Mouse (Mus musculus) liver, embryonic 13.5 days (tissue): Measurements from ENCODE around the gene Gm13288. TPM values are rescaled to one million over a fixed set of nuclear protein-coding genes. Genes with fewer than 3 reads are reported as not detected.
"Not testable (repeated sequence)": the region's sequence is repeated elsewhere in the genome, so short reads cannot be mapped to it uniquely, and the experiment has no call there.

Source experiments
- ATAC-seq: fragments of 200-750 bp; cut with Nextera tagmentation; 2 replicates; pipeline ENCODE4 v1.8.0; 2017; ENCODE audit warnings: low read depth, mild to moderate bottlenecking, moderate number of reproducible peaks, moderate library complexity
- DNase-seq: peaks from one replicate; pipeline ENCODE4 v3.0.0; 2022
- H3K27ac ChIP-seq: fragments of 300-500 bp; sonication (generic); 2 replicates; pipeline ENCODE4 v1.5.1; 2015; ENCODE audit warnings: moderate library complexity, mild to moderate bottlenecking, inconsistent platforms
- H3K27me3 ChIP-seq: fragments of 300-500 bp; sonication (generic); 2 replicates; pipeline ENCODE4 v1.6.1; 2015; ENCODE audit warnings: mild to moderate bottlenecking, inconsistent platforms
- H3K36me3 ChIP-seq: fragments of 300-500 bp; sonication (generic); 2 replicates; pipeline ENCODE4 v1.6.1; 2015; ENCODE audit warnings: mild to moderate bottlenecking, inconsistent platforms
- H3K4me1 ChIP-seq: fragments of 300-500 bp; sonication (generic); replicated peaks from 2 replicates; pipeline ENCODE4 v1.6.1; 2015; ENCODE audit warnings: inconsistent platforms
- H3K4me2 ChIP-seq: fragments of 300-500 bp; sonication (generic); 2 replicates; pipeline ENCODE4 v1.6.1; 2015; ENCODE audit warnings: inconsistent platforms, mild to moderate bottlenecking, moderate library complexity
- H3K4me3 ChIP-seq: fragments of 300-500 bp; sonication (generic); replicated peaks from 2 replicates; pipeline ENCODE4 v1.5.1; 2015; ENCODE audit warnings: mild to moderate bottlenecking, inconsistent platforms
- H3K9ac ChIP-seq: fragments of 300-500 bp; sonication (generic); 2 replicates; pipeline ENCODE4 v1.6.1; 2015; ENCODE audit warnings: mild to moderate bottlenecking, inconsistent platforms
- H3K9me3 ChIP-seq: fragments of 300-500 bp; sonication (generic); replicated peaks from 2 replicates; pipeline ENCODE4 v1.6.1; 2016; ENCODE audit warnings: inconsistent platforms
- WGBS: fragments of 180-500 bp; shearing (Covaris S2); methylation state at CpG from one replicate; pipeline ENCODE4 v1.1.7; 2015; ENCODE audit not compliant: insufficient replicate concordance; 5-methylcytosine and 5-hydroxymethylcytosine counted together
- polyA plus RNA-seq: library from polyadenylated mRNA; unstranded; fragments of >200 nt; fragmentation: Nextera tagmentation; extraction: Ambion mirVana; gene quantifications from 2 replicates; pipeline ENCODE4 v1.2.1, GENCODE M21; 2015

Gm13288 gene
- polyA plus RNA-seq, 1 experiment from 2014 or later, result not detected

DNA sequence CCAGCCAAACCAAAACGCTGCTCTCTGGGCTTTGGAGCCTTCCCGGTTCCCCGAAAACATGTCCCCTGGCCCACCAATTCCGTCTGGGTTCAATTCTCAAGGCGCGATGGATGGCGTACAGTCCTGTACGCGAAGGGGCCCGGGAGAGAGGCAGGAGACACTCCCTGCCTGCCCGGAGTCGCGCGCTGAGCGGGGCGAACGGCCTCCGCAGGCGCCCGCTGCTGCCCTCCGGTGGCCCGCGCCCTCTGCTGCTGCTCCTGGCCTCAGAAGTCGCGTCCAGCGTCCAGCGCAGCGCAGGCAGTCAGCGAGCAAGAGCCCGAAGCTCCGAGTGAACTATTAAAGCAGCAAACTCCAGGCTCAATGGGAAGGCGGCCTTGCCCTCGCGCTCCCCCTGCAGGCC, 430 bp downstream of the Gm13288 start:
- H3K9ac ChIP-seq, H3K27ac ChIP-seq, DNase-seq, H3K4me1 ChIP-seq, H3K4me3 ChIP-seq, H3K9me3 ChIP-seq, ATAC-seq, H3K36me3 ChIP-seq: not testable (repeated sequence)
- Histone ChIP-seq H3K27me3 (peaks cover 12% of the 10 kb centered on the region; the same call in 1 of the 2 replicates), H3K4me2 (peak overlapping the region; percentile 42; the same call in 1 of the 2 replicates)
- 0% methylated on average over 9 of the region's 34 CpGs for WGBS

DNA sequence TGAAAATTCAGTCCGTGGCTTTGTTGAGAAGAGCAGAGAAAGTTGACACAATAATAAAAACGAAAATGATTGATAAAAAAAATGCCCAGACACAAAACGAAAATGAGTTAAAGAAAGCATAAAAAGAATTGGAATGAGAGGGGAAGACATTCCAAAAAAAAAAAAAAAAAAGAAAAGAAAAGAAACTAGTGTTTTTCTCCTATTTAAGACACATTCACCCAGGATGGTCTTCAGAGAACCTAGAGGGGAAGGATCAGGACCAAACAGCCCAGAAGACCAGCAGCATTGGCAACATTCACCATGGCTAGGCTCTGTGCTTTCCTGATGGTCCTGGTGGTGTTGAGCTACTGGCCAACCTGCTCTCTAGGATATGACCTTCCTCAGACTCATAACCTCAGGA, 10.6 kb downstream of the Gm13288 start, which contains the start of gene Ifna7:
Gene Ifna7, plus strand, starts transcription at position 301 of the 400 bp plus-strand sequence.
- DNase-seq, result no peak
- no peak within 1 kb of the TSS for H3K27ac ChIP-seq
- no peaks in the 10 kb centered on the region for H3K36me3 ChIP-seq
- H3K9ac ChIP-seq, result no peak within 1 kb of the TSS
- WGBS, result 35% methylated on average over 3 of the region's 3 CpGs
- no peaks in the 10 kb centered on the region for H3K4me1 ChIP-seq
- no peak within 1 kb of the TSS for H3K4me3 ChIP-seq
- H3K4me2 ChIP-seq, result no peak within 1 kb of the TSS
- no peak for ATAC-seq
- H3K9me3 ChIP-seq, result no peaks in the 10 kb centered on the region
- H3K27me3 ChIP-seq, result 0 out of 2 replicates have a peak, but pooled peaks cover 4% of the 10 kb centered on the region

DNA sequence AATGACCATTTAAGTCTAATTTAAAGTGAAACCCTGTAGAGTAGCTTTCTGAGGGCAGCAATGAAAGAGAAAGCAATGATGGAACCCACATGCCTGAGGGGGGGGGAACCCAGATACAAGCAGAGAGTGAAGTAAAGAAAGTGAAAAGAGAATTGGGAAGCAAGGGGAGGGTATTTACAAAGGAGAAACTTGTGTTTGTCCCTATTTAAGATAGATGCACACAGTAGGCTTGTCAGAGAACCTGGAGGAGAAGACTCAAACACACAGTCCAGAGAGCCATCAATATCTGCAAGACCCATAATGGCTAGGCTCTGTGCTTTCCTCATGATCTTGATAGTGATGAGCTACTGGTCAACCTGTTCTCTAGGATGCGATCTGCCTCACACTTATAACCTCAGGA, 14.3 kb downstream of the Gm13288 start, which contains the start of gene Ifna11:
Gene Ifna11, plus strand, starts transcription at position 301 of the 400 bp plus-strand sequence.
- WGBS, result 52% methylated on average over 1 of the region's 1 CpGs
- 0 out of 2 replicates have a peak, but pooled peaks cover 4% of the 10 kb centered on the region for H3K27me3 ChIP-seq
- no peak for DNase-seq
- no peak within 1 kb of the TSS for H3K27ac ChIP-seq
- H3K9me3 ChIP-seq, result no peaks in the 10 kb centered on the region
- ATAC-seq, result no peak
- no peak within 1 kb of the TSS for H3K9ac ChIP-seq
- no peaks in the 10 kb centered on the region for H3K36me3 ChIP-seq
- no peak within 1 kb of the TSS for H3K4me3 ChIP-seq
- no peaks in the 10 kb centered on the region for H3K4me1 ChIP-seq
- no peak within 1 kb of the TSS for H3K4me2 ChIP-seq

- WGBS, result 19% methylated on average over 4 of the region's 4 CpGs
Measured at GRCm38 (mm10) chr4:88822995-88823394, 17.7 kb downstream of the Gm13288 start.

DNA sequence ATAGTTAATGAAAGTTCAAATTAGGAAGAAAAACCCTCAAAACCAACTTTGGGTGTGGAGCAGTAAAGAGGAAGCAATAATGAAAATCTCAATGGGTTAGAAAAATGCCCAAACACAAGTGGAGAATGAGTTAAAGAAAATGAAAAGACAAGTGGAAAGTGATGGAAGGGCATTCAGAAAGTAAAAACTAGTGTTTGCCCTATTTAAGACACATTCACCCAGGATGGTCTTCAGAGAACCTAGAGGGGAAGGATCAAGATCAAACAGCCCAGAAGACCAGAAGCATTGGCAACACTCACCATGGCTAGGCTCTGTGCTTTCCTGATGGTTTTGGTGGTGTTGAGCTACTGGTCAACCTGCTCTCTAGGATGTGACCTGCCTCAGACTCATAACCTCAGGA, 21.8 kb downstream of the Gm13288 start, which contains the start of gene Ifna6:
Gene Ifna6, plus strand, starts transcription at position 301 of the 400 bp plus-strand sequence.
- H3K27me3 ChIP-seq, H3K9me3 ChIP-seq, H3K4me3 ChIP-seq, H3K4me1 ChIP-seq, ATAC-seq, H3K4me2 ChIP-seq, DNase-seq, H3K9ac ChIP-seq, H3K27ac ChIP-seq, H3K36me3 ChIP-seq: not testable (repeated sequence)

More at GRCm38 (mm10) chr4:88822995-88823394, 17.7 kb downstream of the Gm13288 start:
- ATAC-seq (no peak), DNase-seq (no peak)
- Histone ChIP-seq H3K36me3 (no peaks in the 10 kb centered on the region), H3K4me2 (no peak overlapping the region), H3K27ac (no peak overlapping the region), H3K27me3 (no peaks in the 10 kb centered on the region), H3K9ac (no peak overlapping the region), H3K4me1 (no peaks in the 10 kb centered on the region), H3K4me3 (no peak overlapping the region), H3K9me3 (no peaks in the 10 kb centered on the region)

GRCm38 (mm10) chr4:88830523-88830922, 25.2 kb downstream of the Gm13288 start:
- DNase-seq, result no peak
- Histone ChIP-seq H3K27ac (no peak overlapping the region), H3K4me1 (no peaks in the 10 kb centered on the region), H3K36me3 (no peaks in the 10 kb centered on the region), H3K4me3 (no peak overlapping the region), H3K9ac (no peak overlapping the region), H3K4me2 (no peak overlapping the region), H3K27me3 (no peaks in the 10 kb centered on the region), H3K9me3 (no peaks in the 10 kb centered on the region)
- no peak for ATAC-seq
- 16% methylated on average over 4 of the region's 4 CpGs for WGBS

- not testable (repeated sequence) for ATAC-seq, H3K4me1 ChIP-seq, H3K9me3 ChIP-seq
Measured at GRCm38 (mm10) chr4:88835225-88835624, 29.9 kb downstream of the Gm13288 start, which contains the start of gene Ifna5. Ifna5 (plus strand) TSS chr4:88835525.

GRCm38 (mm10) chr4:88838828-88839227, 33.5 kb downstream of the Gm13288 start:
- H3K27ac ChIP-seq, result no peak overlapping the region
- no peak overlapping the region for H3K9ac ChIP-seq
- no peaks in the 10 kb centered on the region for H3K9me3 ChIP-seq
- no peaks in the 10 kb centered on the region for H3K4me1 ChIP-seq
- no peak overlapping the region for H3K4me2 ChIP-seq
- no peaks in the 10 kb centered on the region for H3K36me3 ChIP-seq
- 27% methylated on average over 3 of the region's 3 CpGs for WGBS
- ATAC-seq, result no peak
- no peaks in the 10 kb centered on the region for H3K27me3 ChIP-seq
- H3K4me3 ChIP-seq, result no peak overlapping the region
- no peak for DNase-seq

More at GRCm38 (mm10) chr4:88835225-88835624, 29.9 kb downstream of the Gm13288 start, which contains the start of gene Ifna5:
- not testable (repeated sequence) for H3K4me3 ChIP-seq, H3K27me3 ChIP-seq, H3K4me2 ChIP-seq, H3K27ac ChIP-seq, H3K9ac ChIP-seq, H3K36me3 ChIP-seq, DNase-seq
- WGBS, result 77% methylated on average over 1 of the region's 1 CpGs

- no peak for ATAC-seq
- H3K4me2 ChIP-seq, result no peak overlapping the region
- no peaks in the 10 kb centered on the region for H3K27me3 ChIP-seq
- WGBS, result 40% methylated on average over 3 of the region's 3 CpGs
- H3K36me3 ChIP-seq, result no peaks in the 10 kb centered on the region
- no peak overlapping the region for H3K27ac ChIP-seq
- H3K9ac ChIP-seq, result no peak overlapping the region
- DNase-seq, result no peak
- H3K4me1 ChIP-seq, result no peaks in the 10 kb centered on the region
- H3K4me3 ChIP-seq, result no peak overlapping the region
- no peaks in the 10 kb centered on the region for H3K9me3 ChIP-seq
Measured at GRCm38 (mm10) chr4:88840058-88840457, 34.7 kb downstream of the Gm13288 start.

GRCm38 (mm10) chr4:88841438-88841911, 36.1 kb downstream of the Gm13288 start, which contains the start of gene Ifna4:
Ifna4 (plus strand) TSS chr4:88841861.
- no peak for ATAC-seq
- H3K4me1 ChIP-seq, result no peaks in the 10 kb centered on the region
- H3K4me2 ChIP-seq, result no peak within 1 kb of the TSS
- WGBS, result 27% methylated on average over 2 of the region's 2 CpGs
- no peaks in the 10 kb centered on the region for H3K36me3 ChIP-seq
- no peak within 1 kb of the TSS for H3K9ac ChIP-seq
- H3K27ac ChIP-seq, result no peak within 1 kb of the TSS
- H3K9me3 ChIP-seq, result no peaks in the 10 kb centered on the region
- no peak within 1 kb of the TSS for H3K4me3 ChIP-seq
- H3K27me3 ChIP-seq, result no peaks in the 10 kb centered on the region
- no peak for DNase-seq

DNA sequence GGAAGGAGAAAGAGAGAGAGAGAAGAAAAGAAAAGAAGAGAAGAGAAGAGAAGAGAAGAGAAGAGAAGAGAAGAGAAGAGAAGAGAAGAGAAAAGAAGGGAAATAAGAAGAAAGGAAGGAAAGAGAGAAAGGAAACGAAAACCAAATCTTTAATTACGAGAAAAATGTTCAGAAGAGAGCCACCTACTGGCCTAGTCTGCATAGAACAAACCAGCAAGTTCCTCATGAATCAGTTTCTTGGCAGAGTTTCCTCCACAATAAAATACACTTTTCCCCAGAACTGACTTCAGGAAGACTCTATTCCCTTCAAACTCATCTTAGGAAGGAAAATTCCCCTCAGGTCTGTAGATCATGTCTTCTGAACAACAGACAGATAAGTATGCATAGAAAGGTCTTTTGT, 40.0 kb downstream of the Gm13288 start:
- 14% methylated on average over 2 of the region's 2 CpGs for WGBS
- Histone ChIP-seq H3K27ac (no peak overlapping the region), H3K9me3 (no peaks in the 10 kb centered on the region), H3K9ac (no peak overlapping the region), H3K4me1 (no peaks in the 10 kb centered on the region), H3K4me2 (no peak overlapping the region), H3K36me3 (no peaks in the 10 kb centered on the region), H3K4me3 (no peak overlapping the region), H3K27me3 (no peaks in the 10 kb centered on the region)
- DNase-seq (no peak), ATAC-seq (no peak)

DNA sequence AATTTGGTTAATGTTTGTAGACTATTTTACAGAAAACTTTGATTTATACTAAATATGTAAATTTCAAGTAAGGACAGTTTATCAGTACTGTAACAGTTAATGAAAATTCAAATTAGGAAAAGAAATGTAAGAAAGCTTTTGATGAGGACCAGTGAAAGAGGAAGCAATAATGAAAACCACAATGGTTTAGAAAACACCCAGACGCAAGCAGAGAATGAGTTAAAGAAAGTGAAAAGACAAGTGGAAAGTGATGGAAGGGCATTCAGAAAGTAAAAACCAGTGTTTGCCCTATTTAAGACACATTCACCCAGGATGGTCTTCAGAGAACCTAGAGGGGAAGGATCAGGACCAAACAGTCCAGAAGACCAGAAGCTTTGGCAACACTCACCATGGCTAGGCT, 44.4 kb downstream of the Gm13288 start, which contains the start of gene Ifna1:
Gene Ifna1, plus strand, starts transcription at position 390 of the 400 bp plus-strand sequence.
- no peaks in the 10 kb centered on the region for H3K36me3 ChIP-seq
- H3K4me1 ChIP-seq, result no peaks in the 10 kb centered on the region
- H3K4me3 ChIP-seq, result no peak within 1 kb of the TSS
- no peaks in the 10 kb centered on the region for H3K27me3 ChIP-seq
- no peak within 1 kb of the TSS for H3K9ac ChIP-seq
- H3K27ac ChIP-seq, result no peak within 1 kb of the TSS
- WGBS, result 11% methylated on average over 1 of the region's 1 CpGs
- DNase-seq (no peak), ATAC-seq (no peak)
- no peaks in the 10 kb centered on the region for H3K9me3 ChIP-seq
- H3K4me2 ChIP-seq, result no peak within 1 kb of the TSS
